Mouse (Mus musculus): ENCODE data around the gene Ncln. TPM values are rescaled to one million over a fixed set of nuclear protein-coding genes. Genes with fewer than 3 reads are reported as not detected.
"Not testable (repeated sequence)": the region's sequence is repeated elsewhere in the genome, so short reads cannot be mapped to it uniquely, and the experiment has no call there.

Ncln gene
- polyA plus RNA-seq, 1 experiment from 2014 or later = 44.6 TPM

GRCm38 (mm10) chr10:81452947-81453288, 43.3 kb downstream of the Ncln start:
- H3K4me3 ChIP-seq (ENCODE audit: control insufficient read depth in 1 of 2, insufficient read depth in 1 of 2, low read depth in 1 of 2, low read length in 2 of 2) = no peak overlapping the region
- peaks cover 75% of the 10 kb centered on the region for H3K27me3 ChIP-seq (ENCODE audit: control insufficient read depth, insufficient read depth, low read length)
- H3K27ac ChIP-seq (replicated peaks in 1 of 2; ENCODE audit: control insufficient read depth in 1 of 2, insufficient read depth in 1 of 2, low read depth in 2 of 2, low read length in 2 of 2) = no peak overlapping the region
- 1% methylated on average over 14 of the region's 14 CpGs for WGBS
- no peaks in the 10 kb centered on the region for H3K9me3 ChIP-seq (ENCODE audit: control insufficient read depth, low read length)
- ATAC-seq (ENCODE audit: insufficient number of reproducible peaks, insufficient read depth, low FRiP score, low read depth) = no peak
- H3K36me3 ChIP-seq (ENCODE audit: control insufficient read depth, insufficient read depth, low read length) = no peaks in the 10 kb centered on the region
- H3K4me1 ChIP-seq (ENCODE audit: control insufficient read depth in 2 of 2, insufficient read depth in 2 of 2, low read length in 2 of 2) = no peaks in the 10 kb centered on the region
- no peak overlapping the region for H3K9ac ChIP-seq (ENCODE audit: low read length)
- H3K4me2 ChIP-seq (ENCODE audit: low read length) = no peak overlapping the region

DNA sequence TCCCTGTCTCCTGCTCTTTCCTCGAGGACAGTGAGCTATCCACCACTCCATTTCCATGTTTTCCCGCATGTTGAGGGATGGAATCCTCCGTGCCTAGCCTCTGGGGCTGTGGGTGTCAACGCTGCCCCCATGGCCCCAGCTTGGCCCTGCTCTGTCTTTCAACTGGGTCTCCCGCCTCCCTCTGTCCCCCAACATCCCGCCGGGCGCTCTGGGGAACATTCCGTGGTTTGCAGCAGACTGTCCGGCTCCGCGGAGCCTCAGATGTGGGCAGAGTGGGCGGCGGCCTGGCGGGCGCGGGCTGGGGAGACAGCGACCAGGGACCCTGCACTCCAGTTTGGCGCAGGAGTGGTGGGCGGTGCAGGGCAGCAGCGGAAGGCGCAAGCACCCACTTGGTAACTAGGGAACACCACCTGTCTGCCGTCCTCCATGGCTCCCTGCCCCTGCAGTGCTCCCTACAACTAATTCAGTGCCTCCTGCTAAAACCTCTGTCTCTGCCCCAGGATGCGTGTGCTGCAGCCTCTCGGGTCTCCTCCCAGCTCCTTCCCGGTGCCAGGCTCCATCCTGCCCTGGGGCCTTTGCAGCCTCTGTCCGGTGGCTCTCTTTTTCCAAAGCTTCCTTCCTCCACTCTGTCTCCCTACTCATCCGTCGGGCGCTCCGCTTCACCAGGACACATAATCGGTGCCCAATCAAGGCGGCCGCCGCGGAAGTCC, 43.8 kb downstream of the Ncln start:
- H3K4me3 ChIP-seq (ENCODE audit: control insufficient read depth in 1 of 2, insufficient read depth in 1 of 2, low read depth in 1 of 2, low read length in 2 of 2) = no peak overlapping the region
- H3K27me3 ChIP-seq (ENCODE audit: control insufficient read depth, insufficient read depth, low read length) = peaks cover 70% of the 10 kb centered on the region
- H3K27ac ChIP-seq (replicated peaks in 1 of 2; ENCODE audit: control insufficient read depth in 1 of 2, insufficient read depth in 1 of 2, low read depth in 2 of 2, low read length in 2 of 2) = no peak overlapping the region
- ATAC-seq (ENCODE audit: insufficient number of reproducible peaks, insufficient read depth, low FRiP score, low read depth) = no peak
- no peaks in the 10 kb centered on the region for H3K9me3 ChIP-seq (ENCODE audit: control insufficient read depth, low read length)
- WGBS = 12% methylated on average over 36 of the region's 36 CpGs
- no peaks in the 10 kb centered on the region for H3K4me1 ChIP-seq (ENCODE audit: control insufficient read depth in 2 of 2, insufficient read depth in 2 of 2, low read length in 2 of 2)
- no peak overlapping the region for H3K9ac ChIP-seq (ENCODE audit: low read length)
- H3K36me3 ChIP-seq (ENCODE audit: control insufficient read depth, insufficient read depth, low read length) = no peaks in the 10 kb centered on the region
- no peak overlapping the region for H3K4me2 ChIP-seq (ENCODE audit: low read length)

DNA sequence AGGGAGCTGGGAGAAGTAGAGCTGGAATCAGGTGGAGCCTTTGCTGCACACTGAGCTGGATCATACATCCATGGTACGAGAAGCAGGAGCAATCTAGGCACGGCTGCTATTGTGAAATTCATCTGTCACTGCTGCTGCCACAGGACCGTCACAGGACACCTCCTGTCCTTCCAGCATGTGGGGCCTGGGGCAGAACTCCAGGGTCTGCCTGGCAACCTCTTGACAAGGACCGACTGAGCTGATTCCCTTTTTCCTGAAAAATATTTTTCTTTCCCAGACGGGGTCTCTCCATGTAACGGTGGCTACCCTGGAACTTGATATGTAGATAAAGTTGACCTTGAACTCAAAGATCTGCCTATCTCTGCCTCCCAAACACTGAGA, 44.8 kb downstream of the Ncln start:
- no peaks in the 10 kb centered on the region for H3K9me3 ChIP-seq (ENCODE audit: control insufficient read depth, low read length)
- no peak overlapping the region for H3K9ac ChIP-seq (ENCODE audit: low read length)
- 41% methylated on average over 6 of the region's 6 CpGs for WGBS
- H3K27me3 ChIP-seq (ENCODE audit: control insufficient read depth, insufficient read depth, low read length) = peaks cover 61% of the 10 kb centered on the region
- H3K4me2 ChIP-seq (ENCODE audit: low read length) = no peak overlapping the region
- H3K4me1 ChIP-seq (ENCODE audit: control insufficient read depth in 2 of 2, insufficient read depth in 2 of 2, low read length in 2 of 2) = no peaks in the 10 kb centered on the region
- H3K36me3 ChIP-seq (ENCODE audit: control insufficient read depth, insufficient read depth, low read length) = no peaks in the 10 kb centered on the region
- no peak overlapping the region for H3K27ac ChIP-seq (replicated peaks in 1 of 2; ENCODE audit: control insufficient read depth in 1 of 2, insufficient read depth in 1 of 2, low read depth in 2 of 2, low read length in 2 of 2)
- ATAC-seq (ENCODE audit: insufficient number of reproducible peaks, insufficient read depth, low FRiP score, low read depth) = no peak
- no peak overlapping the region for H3K4me3 ChIP-seq (ENCODE audit: control insufficient read depth in 1 of 2, insufficient read depth in 1 of 2, low read depth in 1 of 2, low read length in 2 of 2)

- 55% methylated on average over 9 of the region's 9 CpGs for WGBS
Observed at GRCm38 (mm10) chr10:81450641-81451364, 45.4 kb downstream of the Ncln start.

GRCm38 (mm10) chr10:81450140-81450539, 46.1 kb downstream of the Ncln start:
- Histone ChIP-seq H3K27ac (replicated peaks in 1 of 2; ENCODE audit: control insufficient read depth in 1 of 2, insufficient read depth in 1 of 2, low read depth in 2 of 2, low read length in 2 of 2) (no peak overlapping the region), H3K27me3 (ENCODE audit: control insufficient read depth, insufficient read depth, low read length) (peaks cover 49% of the 10 kb centered on the region), H3K9me3 (ENCODE audit: control insufficient read depth, low read length) (no peaks in the 10 kb centered on the region), H3K4me3 (ENCODE audit: control insufficient read depth in 1 of 2, insufficient read depth in 1 of 2, low read depth in 1 of 2, low read length in 2 of 2) (no peak overlapping the region), H3K9ac (ENCODE audit: low read length) (no peak overlapping the region), H3K4me2 (ENCODE audit: low read length) (no peak overlapping the region), H3K36me3 (ENCODE audit: control insufficient read depth, insufficient read depth, low read length) (no peaks in the 10 kb centered on the region), H3K4me1 (ENCODE audit: control insufficient read depth in 2 of 2, insufficient read depth in 2 of 2, low read length in 2 of 2) (no peaks in the 10 kb centered on the region)
- 2% methylated on average over 7 of the region's 7 CpGs for WGBS
- no peak for ATAC-seq (ENCODE audit: insufficient number of reproducible peaks, insufficient read depth, low FRiP score, low read depth)

More at GRCm38 (mm10) chr10:81450641-81451364, 45.4 kb downstream of the Ncln start:
- Histone ChIP-seq H3K4me3 (ENCODE audit: control insufficient read depth in 1 of 2, insufficient read depth in 1 of 2, low read depth in 1 of 2, low read length in 2 of 2) (no peak overlapping the region), H3K36me3 (ENCODE audit: control insufficient read depth, insufficient read depth, low read length) (no peaks in the 10 kb centered on the region), H3K27me3 (ENCODE audit: control insufficient read depth, insufficient read depth, low read length) (peaks cover 56% of the 10 kb centered on the region), H3K9me3 (ENCODE audit: control insufficient read depth, low read length) (no peaks in the 10 kb centered on the region), H3K4me1 (ENCODE audit: control insufficient read depth in 2 of 2, insufficient read depth in 2 of 2, low read length in 2 of 2) (no peaks in the 10 kb centered on the region), H3K4me2 (ENCODE audit: low read length) (no peak overlapping the region), H3K9ac (ENCODE audit: low read length) (no peak overlapping the region), H3K27ac (replicated peaks in 1 of 2; ENCODE audit: control insufficient read depth in 1 of 2, insufficient read depth in 1 of 2, low read depth in 2 of 2, low read length in 2 of 2) (no peak overlapping the region)
- ATAC-seq (ENCODE audit: insufficient number of reproducible peaks, insufficient read depth, low FRiP score, low read depth) = no peak

DNA sequence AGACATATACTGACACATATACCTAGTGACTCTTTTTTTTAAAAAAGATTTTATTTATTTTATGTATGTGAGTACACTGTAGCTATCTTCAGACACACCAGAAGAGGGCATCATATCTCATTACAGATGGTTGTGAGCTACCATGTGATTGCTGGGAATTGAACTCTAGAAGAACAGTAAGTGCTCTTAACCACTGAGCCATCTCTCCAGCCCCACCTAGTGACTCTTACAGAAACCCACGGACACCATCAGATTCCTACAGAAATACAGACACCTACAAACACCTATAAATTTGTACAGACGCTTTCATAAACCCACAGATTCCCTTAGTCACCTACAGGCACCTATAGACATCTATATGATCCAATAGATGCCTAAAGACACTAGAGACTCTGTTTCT, 50.7 kb downstream of the Ncln start:
- not testable (repeated sequence) for ATAC-seq (ENCODE audit: insufficient number of reproducible peaks, insufficient read depth, low FRiP score, low read depth); H3K4me2 ChIP-seq (ENCODE audit: low read length); H3K4me3 ChIP-seq (ENCODE audit: control insufficient read depth in 1 of 2, insufficient read depth in 1 of 2, low read depth in 1 of 2, low read length in 2 of 2); H3K9ac ChIP-seq (ENCODE audit: low read length); H3K27ac ChIP-seq (replicated peaks in 1 of 2; ENCODE audit: control insufficient read depth in 1 of 2, insufficient read depth in 1 of 2, low read depth in 2 of 2, low read length in 2 of 2); H3K36me3 ChIP-seq (ENCODE audit: control insufficient read depth, insufficient read depth, low read length); H3K9me3 ChIP-seq (ENCODE audit: control insufficient read depth, low read length); H3K4me1 ChIP-seq (ENCODE audit: control insufficient read depth in 2 of 2, insufficient read depth in 2 of 2, low read length in 2 of 2)
- 29% methylated on average over 2 of the region's 2 CpGs for WGBS
- H3K27me3 ChIP-seq (ENCODE audit: control insufficient read depth, insufficient read depth, low read length) = peaks cover 11% of the 10 kb centered on the region

GRCm38 (mm10) chr10:81441019-81441418, 55.2 kb downstream of the Ncln start:
- no peak overlapping the region for H3K4me3 ChIP-seq (ENCODE audit: control insufficient read depth in 1 of 2, insufficient read depth in 1 of 2, low read depth in 1 of 2, low read length in 2 of 2)
- 0 out of 2 replicates have a peak, but pooled peaks cover 8% of the 10 kb centered on the region for H3K27me3 ChIP-seq (ENCODE audit: control insufficient read depth, insufficient read depth, low read length)
- H3K4me2 ChIP-seq (ENCODE audit: low read length) = no peak overlapping the region
- no peak overlapping the region for H3K9ac ChIP-seq (ENCODE audit: low read length)
- H3K36me3 ChIP-seq (ENCODE audit: control insufficient read depth, insufficient read depth, low read length) = no peaks in the 10 kb centered on the region
- ATAC-seq (ENCODE audit: insufficient number of reproducible peaks, insufficient read depth, low FRiP score, low read depth) = no peak
- no peak overlapping the region for H3K27ac ChIP-seq (replicated peaks in 1 of 2; ENCODE audit: control insufficient read depth in 1 of 2, insufficient read depth in 1 of 2, low read depth in 2 of 2, low read length in 2 of 2)
- no peaks in the 10 kb centered on the region for H3K4me1 ChIP-seq (ENCODE audit: control insufficient read depth in 2 of 2, insufficient read depth in 2 of 2, low read length in 2 of 2)
- H3K9me3 ChIP-seq (ENCODE audit: control insufficient read depth, low read length) = no peaks in the 10 kb centered on the region
